Mouse (Mus musculus): ENCODE measurements at regions not wholly inside any gene's neighbourhood (a gene's known extent, or its start where the extent isn't known, plus 50 kb on each side); places are given as distances from the start of the nearest gene placed in this dataset.

- CTCF ChIA-PET: no interaction called here
These were observed 50.1 kb upstream of the Arhgap29 start for GRCm38 (mm10) chr3:121902246-121902645.

- CTCF ChIA-PET: no interaction called here
These were observed 51.9 kb upstream of the Arhgap29 start for GRCm38 (mm10) chr3:121900429-121900844.

- CTCF ChIA-PET: interaction anchor here (0.6 kb wide), 1 partner anchor 141 kb away, joined by 8 read pairs; no protein-coding TSS in a partner anchor
These were observed 54.3 kb upstream of the Arhgap29 start for GRCm38 (mm10) chr3:121897821-121898574.

DNA sequence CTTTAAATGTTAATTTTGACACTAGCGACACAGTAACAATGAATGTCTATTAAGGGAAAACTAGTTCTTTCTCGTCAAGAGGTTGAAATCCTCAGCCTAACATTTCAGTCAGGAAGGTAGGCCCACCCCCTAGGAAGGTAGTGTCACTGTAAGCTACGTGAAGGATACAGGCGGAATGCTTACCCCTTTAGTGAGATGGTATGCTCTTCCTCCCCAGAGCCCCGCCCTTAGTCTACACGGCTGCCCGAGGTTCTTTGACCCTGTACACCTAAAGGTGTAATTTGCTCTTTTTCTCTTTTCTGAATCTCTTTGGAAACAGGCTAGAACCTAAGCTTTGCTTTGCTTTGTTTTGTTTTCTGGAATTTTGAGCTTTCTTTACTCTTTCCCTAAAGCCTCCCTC is 58.7 kb upstream of the Arhgap29 start:
- CTCF ChIA-PET: no interaction called here

GRCm38 (mm10) chr3:121892675-121893074 is 59.7 kb upstream of the Arhgap29 start:
- CTCF ChIA-PET: no interaction called here

GRCm38 (mm10) chr3:121891338-121891737 is 61.0 kb upstream of the Arhgap29 start:
- CTCF ChIA-PET: interaction anchor here (1.1 kb wide), 1 partner anchor 149 kb away, joined by 5 read pairs; no protein-coding TSS in a partner anchor

- CTCF ChIA-PET: interaction anchor here (1.1 kb wide), 1 partner anchor 148 kb away, joined by 5 read pairs; no protein-coding TSS in a partner anchor
These were observed 61.8 kb upstream of the Arhgap29 start for GRCm38 (mm10) chr3:121890563-121890962.

- CTCF ChIA-PET: interaction anchor here (0.6 kb wide), 1 partner anchor 149 kb away, joined by 5 read pairs; no protein-coding TSS in a partner anchor
These were observed 65.3 kb upstream of the Arhgap29 start for GRCm38 (mm10) chr3:121886870-121887605.

GRCm38 (mm10) chr3:121886309-121886708 is 66.0 kb upstream of the Arhgap29 start:
- CTCF ChIA-PET: interaction anchor here (0.7 kb wide), 1 partner anchor 1056 kb away, joined by 6 read pairs; no protein-coding TSS in a partner anchor

DNA sequence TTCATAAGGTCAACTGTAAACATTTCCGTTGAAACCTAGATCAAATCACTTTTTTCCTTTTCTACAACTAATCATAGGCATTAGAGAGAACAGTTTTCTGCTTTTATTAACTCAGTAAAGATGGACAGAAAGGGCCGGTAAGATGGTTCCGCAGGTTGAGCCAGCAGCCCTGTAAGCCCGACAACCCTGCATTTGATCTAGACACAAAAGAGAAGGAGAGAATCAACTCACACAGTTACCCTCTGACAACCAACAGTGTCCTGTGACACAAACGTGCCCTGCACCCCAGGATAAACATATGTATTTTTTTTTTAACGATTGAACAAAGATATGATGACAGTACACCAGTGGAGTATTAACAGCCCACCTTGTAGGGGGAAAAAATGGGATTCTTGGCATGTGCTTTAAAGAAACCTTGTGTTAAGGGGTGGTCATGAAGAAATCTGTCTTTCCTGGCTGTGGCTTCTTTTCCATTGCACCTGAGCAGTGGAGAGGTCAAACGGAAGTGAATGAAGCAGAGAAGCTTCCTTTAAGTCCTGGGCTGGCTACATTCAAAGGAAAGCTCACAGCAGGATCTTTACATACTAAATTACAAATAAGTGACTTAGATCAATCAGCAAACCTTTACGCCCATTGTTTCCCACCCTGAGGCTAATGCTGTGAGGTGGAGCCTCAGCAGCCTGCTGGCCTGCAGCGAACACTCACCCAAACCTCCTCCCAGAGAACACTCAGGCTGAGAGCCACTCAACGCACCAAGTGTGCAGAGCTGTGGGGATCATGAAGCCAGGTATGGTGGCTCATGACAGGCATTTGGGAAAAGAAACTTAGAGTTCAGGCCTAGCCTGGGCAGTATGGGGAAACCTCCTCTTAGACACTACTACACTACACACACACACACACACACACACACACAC is 66.8 kb upstream of the Arhgap29 start:
- CTCF ChIA-PET: interaction anchor here (0.7 kb wide), 1 partner anchor 1057 kb away, joined by 6 read pairs; no protein-coding TSS in a partner anchor

GRCm38 (mm10) chr3:121884328-121885248 is 67.8 kb upstream of the Arhgap29 start:
- CTCF ChIA-PET: no interaction called here

GRCm38 (mm10) chr3:121880355-121880754 is 65.3 kb upstream of the Abcd3 start:
- CTCF ChIA-PET: no interaction called here

DNA sequence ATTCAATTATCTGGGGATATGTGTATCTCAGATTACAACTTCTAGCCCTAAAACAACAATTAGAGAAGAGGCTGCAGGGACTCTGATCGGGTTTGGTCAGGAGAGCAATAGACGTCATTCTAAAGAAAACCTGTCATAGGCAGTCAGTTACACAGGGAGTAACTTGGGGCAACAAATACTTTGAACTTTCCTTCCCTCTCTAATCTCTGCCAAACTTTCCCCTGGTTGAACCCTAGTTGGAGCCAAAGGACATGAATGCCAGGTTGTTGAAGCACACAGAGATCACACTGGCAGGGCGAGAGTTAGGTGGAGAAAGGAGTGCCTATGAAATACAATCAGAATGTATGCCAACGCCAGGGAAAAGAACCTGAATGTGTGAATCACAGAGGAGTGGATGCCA is 60.0 kb upstream of the Abcd3 start:
- CTCF ChIA-PET: no interaction called here

DNA sequence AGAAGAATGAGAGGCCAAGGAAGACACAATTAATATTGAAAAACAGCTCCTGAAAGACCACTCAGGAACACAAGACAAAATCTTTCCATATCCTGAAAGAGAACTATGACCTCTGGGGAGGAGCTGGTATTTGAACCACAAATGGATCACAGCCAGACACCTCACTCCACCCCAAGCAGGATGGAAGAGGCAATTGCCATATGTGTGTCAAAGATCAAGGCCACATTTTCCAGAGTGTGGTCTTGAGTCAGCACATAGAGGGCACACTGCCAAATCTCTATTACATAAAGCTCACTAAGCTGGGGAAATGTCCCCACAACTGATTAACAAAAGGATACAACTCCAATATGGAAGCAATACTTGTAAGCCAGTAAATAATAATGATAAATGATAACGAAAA is 59.5 kb upstream of the Abcd3 start:
- CTCF ChIA-PET: no interaction called here

- CTCF ChIA-PET: no interaction called here
These were observed 58.5 kb upstream of the Abcd3 start for GRCm38 (mm10) chr3:121873572-121873971.

DNA sequence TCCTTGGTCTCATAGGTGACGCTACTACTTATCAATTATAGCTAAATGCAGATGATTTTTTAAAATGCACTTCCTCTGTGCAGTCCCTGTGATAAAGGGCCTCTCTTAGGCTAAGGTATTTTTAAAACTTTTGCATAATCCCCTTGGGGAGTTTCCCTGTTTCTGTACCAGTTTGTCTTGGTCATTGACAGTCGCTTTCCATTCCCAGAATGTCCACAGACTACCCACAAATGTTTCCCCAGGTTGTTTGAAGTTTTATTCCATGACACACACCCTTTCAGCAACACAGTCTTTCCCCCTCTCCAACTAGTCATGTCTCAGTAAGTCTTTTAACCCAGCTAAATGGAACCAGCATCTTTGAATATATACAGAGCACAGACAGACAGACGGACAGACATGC is 57.6 kb upstream of the Abcd3 start:
- CTCF ChIA-PET: no interaction called here

- CTCF ChIA-PET: interaction anchor here (0.6 kb wide), 1 partner anchor 160 kb away, joined by 3 read pairs; no protein-coding TSS in a partner anchor
These were observed 56.7 kb upstream of the Abcd3 start for GRCm38 (mm10) chr3:121871795-121872194.

GRCm38 (mm10) chr3:121870726-121871125 is 55.6 kb upstream of the Abcd3 start:
- CTCF ChIA-PET: no interaction called here

GRCm38 (mm10) chr3:121869694-121870093 is 54.6 kb upstream of the Abcd3 start:
- CTCF ChIA-PET: no interaction called here

GRCm38 (mm10) chr3:121867301-121867700 is 52.2 kb upstream of the Abcd3 start:
- CTCF ChIA-PET: no interaction called here
